Mouse (Mus musculus): ENCODE results near the gene Vav3. TPM values are rescaled to one million over a fixed set of nuclear protein-coding genes. Genes with fewer than 3 reads are reported as not detected.

Gene Vav3
- polyA plus RNA-seq, 1 experiment from 2014 or later: 8.7 TPM

- Histone ChIP-seq H3K4me2 (replicated peaks) (no peak overlapping the region), H3K9ac (no peak overlapping the region), H3K27me3 (no peaks in the 10 kb centered on the region), H3K9me3 (no peaks in the 10 kb centered on the region), H3K4me3 (no peak overlapping the region), H3K27ac (no peak overlapping the region), H3K36me3 (no peaks in the 10 kb centered on the region), H3K4me1 (no peaks in the 10 kb centered on the region)
- ATAC-seq (ENCODE audit: insufficient number of reproducible peaks, insufficient read depth, low FRiP score, low TSS enrichment): no peak
- WGBS: 92% methylated on average over 4 of the region's 4 CpGs
These were observed 331.3 kb downstream of the Vav3 start for GRCm38 (mm10) chr3:109671716-109672115.

- ATAC-seq (ENCODE audit: insufficient number of reproducible peaks, insufficient read depth, low FRiP score, low TSS enrichment): no peak
- H3K27ac ChIP-seq: no peak overlapping the region
- no peaks in the 10 kb centered on the region for H3K27me3 ChIP-seq
- no peaks in the 10 kb centered on the region for H3K36me3 ChIP-seq
- H3K4me2 ChIP-seq (replicated peaks): no peak overlapping the region
- no peak overlapping the region for H3K4me3 ChIP-seq
- H3K9ac ChIP-seq: no peak overlapping the region
- 84% methylated on average over 1 of the region's 1 CpGs for WGBS
- H3K9me3 ChIP-seq: no peaks in the 10 kb centered on the region
- H3K4me1 ChIP-seq: no peaks in the 10 kb centered on the region
These were observed 332.5 kb downstream of the Vav3 start for GRCm38 (mm10) chr3:109672925-109673324.

- no peaks in the 10 kb centered on the region for H3K36me3 ChIP-seq
- no peaks in the 10 kb centered on the region for H3K9me3 ChIP-seq
- H3K9ac ChIP-seq: no peak overlapping the region
- no peaks in the 10 kb centered on the region for H3K4me1 ChIP-seq
- H3K27ac ChIP-seq: no peak overlapping the region
- no peaks in the 10 kb centered on the region for H3K27me3 ChIP-seq
- ATAC-seq (ENCODE audit: insufficient number of reproducible peaks, insufficient read depth, low FRiP score, low TSS enrichment): no peak
- no peak overlapping the region for H3K4me3 ChIP-seq
- 74% methylated on average over 2 of the region's 2 CpGs for WGBS
- no peak overlapping the region for H3K4me2 ChIP-seq (replicated peaks)
These were observed 339.8 kb downstream of the Vav3 start for GRCm38 (mm10) chr3:109680281-109680680.

- H3K27ac ChIP-seq: no peak overlapping the region
- no peaks in the 10 kb centered on the region for H3K27me3 ChIP-seq
- no peak for ATAC-seq (ENCODE audit: insufficient number of reproducible peaks, insufficient read depth, low FRiP score, low TSS enrichment)
- H3K4me2 ChIP-seq (replicated peaks): no peak overlapping the region
- H3K4me3 ChIP-seq: no peak overlapping the region
- no peaks in the 10 kb centered on the region for H3K9me3 ChIP-seq
- 71% methylated on average over 5 of the region's 5 CpGs for whole genome bisulfite sequencing
- H3K4me1 ChIP-seq: no peaks in the 10 kb centered on the region
- no peak overlapping the region for H3K9ac ChIP-seq
- no peaks in the 10 kb centered on the region for H3K36me3 ChIP-seq
These were observed 341.4 kb downstream of the Vav3 start for GRCm38 (mm10) chr3:109681863-109682262.

GRCm38 (mm10) chr3:109683608-109684295 is 343.3 kb downstream of the Vav3 start:
- Histone ChIP-seq H3K27me3 (no peaks in the 10 kb centered on the region), H3K27ac (no peak overlapping the region), H3K4me3 (no peak overlapping the region), H3K4me2 (replicated peaks) (no peak overlapping the region), H3K9me3 (no peaks in the 10 kb centered on the region), H3K4me1 (no peaks in the 10 kb centered on the region), H3K9ac (no peak overlapping the region), H3K36me3 (no peaks in the 10 kb centered on the region)
- WGBS: 76% methylated on average over 5 of the region's 5 CpGs
- no peak for ATAC-seq (ENCODE audit: insufficient number of reproducible peaks, insufficient read depth, low FRiP score, low TSS enrichment)

- H3K36me3 ChIP-seq: no peaks in the 10 kb centered on the region
- no peaks in the 10 kb centered on the region for H3K27me3 ChIP-seq
- 75% methylated on average over 2 of the region's 2 CpGs for WGBS
- H3K4me1 ChIP-seq: no peaks in the 10 kb centered on the region
- no peak for ATAC-seq (ENCODE audit: insufficient number of reproducible peaks, insufficient read depth, low FRiP score, low TSS enrichment)
- H3K4me2 ChIP-seq (replicated peaks): no peak overlapping the region
- no peak overlapping the region for H3K9ac ChIP-seq
- no peak overlapping the region for H3K27ac ChIP-seq
- H3K4me3 ChIP-seq: no peak overlapping the region
- H3K9me3 ChIP-seq: no peaks in the 10 kb centered on the region
These were observed 350.1 kb downstream of the Vav3 start for GRCm38 (mm10) chr3:109690566-109690965.

- H3K4me1 ChIP-seq: no peaks in the 10 kb centered on the region
- no peak overlapping the region for H3K4me2 ChIP-seq (replicated peaks)
- no peak for ATAC-seq (ENCODE audit: insufficient number of reproducible peaks, insufficient read depth, low FRiP score, low TSS enrichment)
- H3K27me3 ChIP-seq: no peaks in the 10 kb centered on the region
- WGBS: 88% methylated on average over 3 of the region's 3 CpGs
- no peaks in the 10 kb centered on the region for H3K36me3 ChIP-seq
- H3K9ac ChIP-seq: no peak overlapping the region
- H3K4me3 ChIP-seq: no peak overlapping the region
- no peaks in the 10 kb centered on the region for H3K9me3 ChIP-seq
- no peak overlapping the region for H3K27ac ChIP-seq
These were observed 352.2 kb downstream of the Vav3 start for GRCm38 (mm10) chr3:109692613-109693012.

GRCm38 (mm10) chr3:109701301-109701700 is 360.8 kb downstream of the Vav3 start:
- no peak for ATAC-seq (ENCODE audit: insufficient number of reproducible peaks, insufficient read depth, low FRiP score, low TSS enrichment)
- H3K9ac ChIP-seq: no peak overlapping the region
- H3K4me3 ChIP-seq: no peak overlapping the region
- H3K4me2 ChIP-seq (replicated peaks): no peak overlapping the region
- no peaks in the 10 kb centered on the region for H3K4me1 ChIP-seq
- H3K36me3 ChIP-seq: no peaks in the 10 kb centered on the region
- 72% methylated on average over 1 of the region's 1 CpGs for WGBS
- H3K27me3 ChIP-seq: no peaks in the 10 kb centered on the region
- no peaks in the 10 kb centered on the region for H3K9me3 ChIP-seq
- H3K27ac ChIP-seq: no peak overlapping the region

GRCm38 (mm10) chr3:109707786-109708460 is 367.5 kb downstream of the Vav3 start:
- Histone ChIP-seq H3K36me3 (no peaks in the 10 kb centered on the region), H3K4me3 (no peak overlapping the region), H3K9me3 (no peaks in the 10 kb centered on the region), H3K9ac (no peak overlapping the region), H3K4me1 (no peaks in the 10 kb centered on the region), H3K4me2 (replicated peaks) (no peak overlapping the region), H3K27me3 (no peaks in the 10 kb centered on the region), H3K27ac (no peak overlapping the region)
- no peak for ATAC-seq (ENCODE audit: insufficient number of reproducible peaks, insufficient read depth, low FRiP score, low TSS enrichment)
- WGBS: 89% methylated on average over 2 of the region's 2 CpGs

GRCm38 (mm10) chr3:109711751-109712150 is 371.3 kb downstream of the Vav3 start:
- H3K27ac ChIP-seq: no peak overlapping the region
- no peaks in the 10 kb centered on the region for H3K4me1 ChIP-seq
- H3K4me3 ChIP-seq: no peak overlapping the region
- no peaks in the 10 kb centered on the region for H3K27me3 ChIP-seq
- no peak overlapping the region for H3K4me2 ChIP-seq (replicated peaks)
- H3K9ac ChIP-seq: no peak overlapping the region
- ATAC-seq (ENCODE audit: insufficient number of reproducible peaks, insufficient read depth, low FRiP score, low TSS enrichment): no peak
- no peaks in the 10 kb centered on the region for H3K9me3 ChIP-seq
- H3K36me3 ChIP-seq: no peaks in the 10 kb centered on the region
- 92% methylated on average over 7 of the region's 7 CpGs for WGBS

- Histone ChIP-seq H3K9me3 (no peaks in the 10 kb centered on the region), H3K4me2 (replicated peaks) (no peak overlapping the region)
- no peak for ATAC-seq (ENCODE audit: insufficient number of reproducible peaks, insufficient read depth, low FRiP score, low TSS enrichment)
These were observed 374.0 kb downstream of the Vav3 start for GRCm38 (mm10) chr3:109714476-109714875.

GRCm38 (mm10) chr3:109721753-109722152 is 381.3 kb downstream of the Vav3 start:
- Histone ChIP-seq H3K9ac (no peak overlapping the region), H3K27me3 (no peaks in the 10 kb centered on the region), H3K4me2 (replicated peaks) (no peak overlapping the region), H3K27ac (no peak overlapping the region), H3K4me3 (no peak overlapping the region), H3K36me3 (no peaks in the 10 kb centered on the region), H3K4me1 (no peaks in the 10 kb centered on the region), H3K9me3 (no peaks in the 10 kb centered on the region)
- 86% methylated on average over 3 of the region's 3 CpGs for WGBS
- ATAC-seq (ENCODE audit: insufficient number of reproducible peaks, insufficient read depth, low FRiP score, low TSS enrichment): no peak

More at GRCm38 (mm10) chr3:109714476-109714875, 374.0 kb downstream of the Vav3 start:
- no peaks in the 10 kb centered on the region for H3K27me3 ChIP-seq
- no peaks in the 10 kb centered on the region for H3K4me1 ChIP-seq
- no peak overlapping the region for H3K27ac ChIP-seq
- H3K9ac ChIP-seq: no peak overlapping the region
- no peaks in the 10 kb centered on the region for H3K36me3 ChIP-seq
- no peak overlapping the region for H3K4me3 ChIP-seq

Data from embryonic facial prominence, embryonic 12.5 days (tissue).